Mouse (Mus musculus) large intestine, adult 2 months (tissue): ENCODE measurements around the gene Bbs2. TPM values are rescaled to one million over a fixed set of nuclear protein-coding genes. Genes with fewer than 3 reads are reported as not detected.
"Not testable (repeated sequence)": the region's sequence is repeated elsewhere in the genome, so short reads cannot be mapped to it uniquely, and the experiment has no call there.

Experiments
- DNase-seq: peaks from one replicate; pipeline ENCODE4 v3.0.0-alpha.2; 2012; ENCODE audit warnings: low read depth, low spot score
- WGBS: fragments of 180-500 bp; shearing (Covaris S2); methylation state at CpG from one replicate; pipeline ENCODE4 v1.1.7; 2018; 5-methylcytosine and 5-hydroxymethylcytosine counted together
- polyA plus RNA-seq: library from polyadenylated mRNA; depleted of rRNA; stranded (reverse); fragments of >200 nt; gene quantifications from 2 replicates; pipeline ENCODE4 v1.2.3, GENCODE M21; 2012

The Bbs2 gene
- polyA plus RNA-seq, 1 experiment = 6.5 TPM

DNA sequence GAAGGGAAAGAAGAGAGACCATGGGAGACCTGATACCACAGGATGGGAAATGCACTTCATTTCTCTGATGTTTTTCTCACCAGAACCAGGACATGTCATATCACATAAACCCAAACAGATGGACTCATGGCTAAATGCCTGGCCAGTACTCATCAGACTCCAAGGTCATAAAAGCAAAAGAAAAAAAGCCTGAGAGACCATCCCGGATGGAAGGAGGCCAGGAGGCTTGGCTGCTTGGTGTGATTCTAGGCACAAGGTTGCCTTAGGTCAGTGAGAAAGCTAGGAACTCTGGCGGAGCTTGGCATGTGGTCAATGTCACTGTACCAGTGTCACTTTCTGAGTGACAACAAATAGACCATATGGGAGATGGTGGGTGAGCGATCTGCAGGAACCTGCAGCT is 9.1 kb upstream of the Bbs2 start:
- no peak for DNase-seq
- WGBS = 37% methylated on average over 3 of the region's 3 CpGs

DNA sequence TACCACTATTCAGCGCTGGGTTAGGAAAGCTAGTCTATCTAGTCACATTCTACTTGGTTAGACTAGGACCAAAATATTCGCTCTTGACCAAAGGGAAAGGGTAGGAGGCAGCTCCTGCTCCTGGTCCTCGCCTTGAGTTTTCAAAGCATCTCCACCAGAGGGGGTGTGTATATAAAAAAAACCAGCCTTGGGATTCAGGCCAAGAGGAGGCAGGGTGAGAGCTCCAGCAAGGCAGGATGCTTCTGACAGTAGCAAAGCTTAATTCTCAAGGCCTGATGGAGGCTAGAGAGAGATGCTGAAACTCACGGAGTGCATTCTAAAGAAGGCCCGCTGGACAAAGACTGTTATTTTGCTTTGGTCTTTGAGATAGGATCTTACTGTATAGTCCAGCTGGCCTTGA is 5.4 kb upstream of the Bbs2 start:
- WGBS = 47% methylated on average over 5 of the region's 5 CpGs
- no peak for DNase-seq

DNA sequence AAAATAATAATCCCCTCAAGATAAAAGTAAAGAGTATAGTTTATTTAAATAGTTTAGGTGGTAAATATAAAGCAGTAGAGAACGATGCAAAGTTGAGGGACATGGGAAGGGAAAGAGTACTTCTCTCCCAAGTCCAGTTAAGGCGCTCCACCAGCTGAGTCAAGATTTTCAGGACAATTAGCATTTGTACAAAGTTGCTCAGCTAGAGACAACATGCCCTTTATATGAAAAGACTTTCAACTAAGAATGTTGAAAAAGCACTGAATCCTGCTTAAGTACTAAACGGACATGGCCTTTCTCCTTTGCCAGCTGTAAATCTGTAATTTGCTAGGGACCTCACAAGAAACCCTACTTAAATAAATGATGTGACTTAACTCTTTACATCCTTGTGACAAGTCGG is 268 bp upstream of the Bbs2 start:
- WGBS = 46% methylated on average over 4 of the region's 4 CpGs
- no peak for DNase-seq

DNA sequence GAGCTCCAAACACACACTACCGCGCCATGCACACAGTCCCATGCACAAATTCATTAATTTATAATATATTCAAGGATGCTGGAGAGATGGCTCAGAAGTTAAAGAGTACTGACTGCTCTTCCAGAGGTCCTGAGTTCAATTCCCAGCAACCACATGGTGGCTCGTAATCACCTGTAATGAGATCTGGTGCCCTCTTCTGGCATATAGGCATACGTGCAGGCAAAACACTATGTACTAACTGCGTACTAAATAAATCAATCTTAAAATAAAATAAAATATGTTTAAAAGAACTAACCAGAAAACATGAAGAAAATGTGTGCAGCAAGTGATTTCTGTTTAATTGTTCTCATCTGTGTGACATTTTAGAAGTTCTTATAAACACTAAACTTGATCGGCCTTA is 4.4 kb downstream of the Bbs2 start:
- DNase-seq = no peak
- 86% methylated on average over 6 of the region's 6 CpGs for WGBS

DNA sequence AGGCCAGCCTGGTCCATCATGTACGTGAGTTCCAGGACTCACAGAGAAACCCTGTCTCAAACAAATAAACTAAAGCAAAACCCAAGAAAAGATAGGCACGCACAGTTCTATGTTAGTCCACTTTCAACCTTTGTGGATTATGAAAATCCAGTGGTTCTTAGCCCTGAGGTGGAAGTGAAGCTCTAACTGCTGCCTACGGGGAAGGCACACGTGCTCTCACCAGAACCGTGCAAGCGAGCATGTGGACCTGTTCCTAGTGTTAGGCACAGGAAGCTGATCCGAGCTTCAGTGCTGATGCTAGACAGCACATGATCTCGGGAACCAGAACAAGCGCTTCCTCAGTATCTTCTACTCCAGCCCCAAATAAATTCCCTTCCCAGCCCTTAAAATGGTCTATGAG is 5.9 kb downstream of the Bbs2 start:
- WGBS = 74% methylated on average over 9 of the region's 9 CpGs
- DNase-seq = no peak

DNA sequence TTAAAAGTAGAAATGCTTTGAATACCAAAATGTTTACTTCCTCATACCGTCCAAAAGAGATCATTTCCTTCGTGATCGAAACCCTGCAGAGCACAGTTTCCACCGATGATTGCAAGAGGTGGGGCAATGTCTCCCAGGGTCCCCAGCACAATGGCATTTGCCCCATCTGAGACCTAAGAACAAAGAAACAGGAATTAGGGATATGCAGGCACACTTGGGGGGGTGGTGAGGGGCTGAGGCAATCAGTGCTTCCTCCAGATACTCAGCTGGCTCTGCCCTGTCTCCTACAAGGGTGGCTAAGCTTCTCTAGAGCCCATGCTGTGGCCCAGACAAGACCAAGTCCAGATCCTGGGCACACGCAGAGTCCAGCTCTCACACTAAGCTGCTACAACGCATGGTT is 9.0 kb downstream of the Bbs2 start:
- WGBS = 76% methylated on average over 6 of the region's 6 CpGs
- DNase-seq = no peak

DNA sequence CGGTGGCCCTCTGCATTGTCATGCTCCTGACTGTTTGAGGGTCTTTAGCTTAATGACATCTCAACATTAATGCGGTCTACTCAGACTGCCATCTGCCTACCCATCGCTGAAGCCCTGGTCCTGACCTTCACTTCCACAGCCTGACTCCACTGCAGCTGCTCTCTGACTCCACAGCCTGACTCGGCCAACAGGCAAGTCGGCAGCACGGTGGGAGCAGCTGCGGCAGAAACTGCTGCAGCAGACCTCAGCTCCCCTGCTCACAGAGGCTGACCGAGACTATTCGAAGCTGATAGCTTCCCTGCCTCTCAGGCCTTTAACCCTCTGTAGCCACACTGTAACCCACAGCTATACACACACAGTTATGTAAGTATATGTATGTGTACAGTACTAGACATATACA is 10.8 kb downstream of the Bbs2 start:
- DNase-seq = no peak
- WGBS = 88% methylated on average over 9 of the region's 9 CpGs

DNA sequence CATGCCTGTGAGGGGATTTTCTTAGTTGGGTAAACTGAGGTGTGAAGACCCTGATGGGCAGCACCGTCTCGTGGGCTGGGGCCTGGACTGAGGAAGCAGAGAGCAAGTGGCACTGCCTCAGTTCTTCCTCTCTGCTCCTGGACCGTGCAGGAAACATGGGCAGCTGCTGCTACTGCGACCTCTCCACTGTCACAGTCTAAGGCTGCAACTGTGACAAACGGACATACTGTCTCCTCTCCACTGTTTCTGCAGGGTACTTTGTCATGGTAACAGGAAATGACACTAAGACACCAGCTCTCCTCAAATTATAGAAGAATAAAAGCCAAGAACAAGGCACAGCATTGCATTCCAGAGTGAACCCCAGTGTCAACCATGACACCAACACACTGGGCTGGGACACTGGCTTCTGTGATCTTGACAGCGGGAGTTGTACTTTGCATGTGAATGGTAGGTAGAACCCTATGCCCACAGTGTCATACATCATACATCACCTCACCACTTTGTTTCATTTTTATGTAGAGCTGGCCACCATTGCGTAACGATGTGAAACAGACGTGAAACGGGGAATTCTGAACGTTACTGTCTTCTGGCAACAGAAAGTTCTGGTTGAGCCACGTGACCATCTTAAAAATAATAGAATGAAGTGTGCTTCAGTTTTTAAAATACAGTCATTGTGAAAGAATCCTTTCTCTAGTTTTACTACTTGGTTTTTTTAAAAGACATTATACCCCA is 22.1 kb downstream of the Bbs2 start:
- WGBS = 85% methylated on average over 12 of the region's 12 CpGs
- no peak for DNase-seq

DNA sequence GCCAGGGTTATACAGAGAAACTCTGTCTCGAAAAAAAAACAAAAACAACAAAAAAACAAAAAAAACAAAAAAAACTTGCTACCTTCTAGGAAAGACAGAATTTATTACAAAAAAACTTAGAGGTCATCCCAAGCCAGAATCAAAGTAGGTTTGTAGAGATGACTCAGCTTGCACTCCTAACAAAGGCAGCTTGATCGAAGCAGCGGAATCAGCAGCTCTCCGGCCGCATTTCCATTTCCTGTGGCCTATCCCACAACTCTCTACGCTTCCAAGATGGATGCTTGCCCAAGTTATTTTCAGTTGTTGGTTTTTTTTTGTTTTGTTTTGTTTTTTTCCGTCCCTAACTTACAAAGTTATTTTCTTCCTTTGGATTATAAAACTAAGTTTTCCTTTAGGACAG is 29.9 kb downstream of the Bbs2 start:
- no peak for DNase-seq
- 92% methylated on average over 7 of the region's 7 CpGs for WGBS

DNA sequence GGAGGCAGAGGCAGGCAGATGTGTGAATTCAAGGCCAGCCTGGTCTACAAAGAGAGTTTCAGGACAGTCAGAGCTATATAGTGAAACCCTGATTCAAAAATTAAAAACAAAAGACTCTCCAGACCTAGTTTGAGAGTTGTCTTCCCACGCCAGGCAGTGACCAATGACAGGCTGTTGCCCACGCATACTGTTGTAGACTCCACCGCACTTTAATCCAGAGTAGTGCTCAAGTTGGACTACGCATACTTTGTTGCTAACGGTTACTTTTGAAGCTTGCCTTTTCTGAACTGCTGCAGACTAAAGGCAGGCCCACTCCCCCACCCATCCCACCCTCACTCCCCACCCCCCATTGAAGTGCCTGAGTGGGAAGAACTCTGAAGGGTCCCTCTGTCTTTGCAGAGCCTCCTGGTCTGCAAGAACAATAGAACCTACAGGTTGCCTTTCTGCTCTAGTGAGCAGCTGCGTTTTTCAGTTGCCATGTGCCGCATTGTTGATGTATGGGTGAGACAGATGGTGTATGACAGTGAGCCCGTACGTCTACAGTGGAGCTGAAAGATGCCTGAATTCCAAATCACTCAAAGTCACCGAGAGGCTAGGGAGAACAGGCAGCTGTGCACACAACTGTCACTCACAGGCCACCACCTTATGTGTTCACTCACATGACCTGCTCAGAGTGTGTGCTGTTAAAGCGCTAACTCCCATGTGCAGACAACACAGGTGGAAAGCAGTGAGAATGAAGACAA is 32.4 kb downstream of the Bbs2 start:
- WGBS = 89% methylated on average over 11 of the region's 11 CpGs

DNA sequence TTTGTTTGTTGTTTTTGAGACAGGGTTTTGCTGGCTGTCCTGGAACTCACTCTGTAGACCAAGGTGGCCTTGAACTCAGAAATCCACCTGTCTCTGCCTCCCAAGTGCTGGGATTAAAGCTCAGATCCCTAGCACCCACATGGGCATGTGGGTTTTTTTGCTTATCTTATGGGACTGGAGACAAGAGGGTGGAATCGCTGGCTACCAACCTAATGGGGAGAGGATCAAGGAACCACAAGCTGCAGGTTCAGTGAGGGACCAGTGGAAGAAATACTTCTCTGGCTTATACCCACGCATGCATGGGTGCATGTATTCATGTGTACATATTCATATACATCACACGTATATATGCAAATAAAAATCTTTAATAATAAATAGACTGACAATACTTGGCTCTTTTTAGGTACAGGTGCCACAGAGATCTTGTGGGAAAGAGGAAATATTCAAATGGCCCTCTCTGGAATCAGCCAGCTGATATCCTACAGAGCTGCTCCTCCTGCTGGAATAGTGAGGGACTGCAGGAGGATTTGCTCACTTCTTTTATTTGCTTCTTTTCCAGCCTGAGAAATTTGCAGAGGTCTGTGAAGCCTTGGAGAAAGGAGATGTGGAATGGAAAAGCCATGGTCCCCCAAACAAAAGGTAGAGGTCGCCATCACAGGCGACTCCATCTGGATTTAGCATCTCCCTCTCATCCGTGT is 41.4 kb downstream of the Bbs2 start:
- DNase-seq = no peak
- 67% methylated on average over 6 of the region's 6 CpGs for WGBS

More for the DNA sequence above, 32.4 kb downstream of the Bbs2 start:
- no peak for DNase-seq

DNA sequence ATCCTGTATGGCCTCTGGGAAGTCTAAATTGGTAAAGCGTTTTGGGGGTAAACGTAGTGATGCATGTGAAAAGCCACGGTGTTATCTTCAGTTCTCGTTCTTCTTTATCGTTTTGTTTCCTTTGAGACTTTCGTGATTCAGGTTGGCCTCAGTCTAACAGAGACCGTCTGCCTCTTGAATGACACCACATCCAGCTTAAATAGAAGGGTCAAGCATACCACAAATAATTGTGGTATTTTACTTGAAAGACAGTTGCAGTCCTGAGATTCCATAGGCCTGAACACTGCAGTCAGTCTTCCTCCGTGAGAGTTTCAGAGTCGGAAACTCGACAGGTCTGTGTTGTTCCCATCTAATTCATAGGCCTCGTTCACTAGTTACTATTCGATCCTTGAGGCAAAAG is 46.0 kb downstream of the Bbs2 start:
- 92% methylated on average over 12 of the region's 12 CpGs for WGBS
- no peak for DNase-seq

DNA sequence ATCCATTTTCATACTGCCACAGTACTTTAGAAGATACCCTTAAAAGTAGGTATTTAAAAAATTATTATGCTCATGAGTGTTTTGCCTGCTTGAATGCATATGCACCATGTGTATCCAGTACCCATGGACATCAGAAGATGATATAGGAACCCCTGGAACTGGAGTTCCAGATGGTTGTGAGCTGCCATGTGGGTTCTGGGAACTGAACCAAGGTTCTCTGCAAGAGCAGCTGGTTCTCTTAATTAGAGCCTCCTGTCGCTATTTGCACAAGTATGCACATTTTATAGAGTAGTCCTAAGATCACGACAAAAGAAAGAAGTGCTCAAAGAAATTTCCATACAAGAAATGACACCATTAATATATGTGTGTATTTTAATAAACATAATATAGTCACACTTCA is 50.9 kb downstream of the Bbs2 start:
- 70% methylated on average over 2 of the region's 2 CpGs for WGBS
- no peak for DNase-seq

DNA sequence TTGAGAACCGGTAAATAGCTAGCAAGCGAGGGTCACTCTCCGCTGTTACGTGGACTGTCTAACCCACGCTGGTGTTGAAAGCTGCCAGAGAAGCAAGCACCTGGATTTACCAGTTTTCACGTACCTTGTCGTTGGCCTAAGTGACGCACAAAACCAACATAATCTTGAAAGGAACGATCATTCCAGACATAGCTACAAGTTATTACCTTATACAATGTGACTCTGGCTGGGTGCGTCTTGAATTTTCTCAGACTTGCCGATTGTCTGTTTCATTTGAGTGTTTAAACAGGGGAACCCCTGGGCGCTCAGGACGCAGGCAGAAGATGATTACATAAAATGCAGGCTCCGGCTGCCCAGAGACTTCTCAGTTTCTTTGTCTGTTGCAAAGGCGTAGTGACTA is 60.9 kb downstream of the Bbs2 start:
- 2% methylated on average over 15 of the region's 15 CpGs for WGBS
- no peak for DNase-seq

DNA sequence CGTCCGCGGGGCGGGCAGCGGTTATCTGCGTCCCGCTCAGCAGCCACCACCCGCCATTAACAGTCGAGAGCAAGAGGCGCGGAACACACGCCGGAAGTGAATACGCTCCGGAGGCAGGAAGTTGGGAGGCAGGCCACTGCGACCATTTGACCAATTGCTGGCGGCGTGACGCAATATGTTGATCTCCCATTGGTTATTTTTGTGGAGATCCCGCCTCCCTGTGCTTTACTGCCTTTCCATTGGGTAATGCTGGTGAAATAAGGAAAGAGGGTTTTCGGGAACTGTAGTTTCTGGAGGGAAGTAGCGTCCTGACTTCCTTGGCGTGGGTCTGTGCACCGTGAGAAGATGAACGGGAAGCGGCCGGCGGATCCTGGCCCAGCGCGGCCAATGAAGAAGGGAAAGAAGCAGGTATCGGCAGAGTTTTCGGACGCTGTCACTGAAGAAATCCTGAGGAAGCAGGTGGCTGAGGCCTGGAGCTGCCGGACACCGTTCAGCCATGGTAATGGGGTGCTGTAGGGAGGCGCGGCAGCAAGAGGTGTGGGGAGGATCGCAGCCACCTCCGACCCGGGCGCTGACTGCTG is 61.7 kb downstream of the Bbs2 start, which contains the start of the genes Nudt21 and Ogfod1:
TSS of gene Nudt21 (minus strand) at position 88 of the 581 bp plus-strand sequence.
TSS of gene Ogfod1 (plus strand) at position 255 of the 581 bp plus-strand sequence.
- under 1% methylated on average over 41 of the region's 41 CpGs for WGBS
- DNase-seq = peak; percentile 97

DNA sequence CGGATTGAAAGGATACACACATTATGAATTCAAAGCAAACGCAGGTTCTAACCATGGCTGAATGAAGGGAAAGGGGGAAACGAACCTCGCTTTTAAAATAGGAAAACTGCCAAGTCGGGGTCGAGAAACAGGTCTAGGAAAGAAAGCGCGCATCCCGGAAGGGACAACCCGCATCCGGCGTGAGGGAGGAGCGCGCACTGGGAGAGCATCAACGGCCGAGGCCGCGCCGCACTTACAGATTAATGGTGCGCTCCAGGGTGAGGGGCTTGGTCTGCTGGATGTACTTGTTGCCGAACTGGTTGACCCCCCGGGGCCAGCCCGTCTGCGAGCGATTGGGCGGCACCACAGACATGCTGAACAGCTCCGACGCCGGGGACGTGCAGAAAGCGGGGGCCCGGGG is 62.2 kb downstream of the Bbs2 start:
- DNase-seq = not testable (repeated sequence)
- WGBS = under 1% methylated on average over 27 of the region's 32 CpGs

DNA sequence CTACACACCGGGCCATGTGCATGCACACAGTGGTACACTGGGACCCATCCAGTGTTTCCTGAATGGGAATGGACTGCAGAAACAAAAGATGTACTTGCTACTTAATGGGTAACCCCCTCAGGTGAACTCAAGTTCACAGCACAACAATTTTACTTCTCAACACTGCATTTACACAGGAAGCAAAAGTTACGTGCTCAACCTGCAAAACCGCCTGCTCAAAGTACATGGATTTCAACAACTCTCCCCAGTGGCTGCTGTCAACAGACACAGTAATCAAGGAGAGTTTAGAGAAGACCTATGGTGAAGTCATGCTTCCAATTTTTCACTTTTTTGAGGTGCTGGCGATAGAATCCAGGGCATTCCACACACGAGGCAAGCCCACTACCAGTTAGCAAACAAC is 63.5 kb downstream of the Bbs2 start:
- DNase-seq = no peak
- WGBS = 35% methylated on average over 5 of the region's 5 CpGs

DNA sequence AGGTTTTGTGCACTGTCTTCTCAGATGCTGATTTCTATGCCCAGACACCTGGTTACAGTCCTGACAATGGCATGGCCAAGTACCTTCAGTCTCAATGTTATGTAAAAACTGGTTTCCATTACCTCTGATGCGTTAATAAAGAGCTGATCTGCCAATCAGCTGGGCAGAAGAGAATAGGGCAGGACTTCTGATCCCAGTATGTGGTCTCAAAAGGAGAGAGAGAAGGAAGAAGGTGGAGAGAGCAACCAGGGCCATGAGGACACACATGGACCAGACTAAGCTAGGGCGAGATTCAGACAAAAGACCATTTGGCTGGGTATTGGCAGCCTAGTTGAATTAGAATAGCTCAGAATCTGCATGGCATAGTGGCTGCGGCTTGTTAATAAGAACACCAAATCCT is 65.1 kb downstream of the Bbs2 start:
- 83% methylated on average over 3 of the region's 3 CpGs for WGBS

DNA sequence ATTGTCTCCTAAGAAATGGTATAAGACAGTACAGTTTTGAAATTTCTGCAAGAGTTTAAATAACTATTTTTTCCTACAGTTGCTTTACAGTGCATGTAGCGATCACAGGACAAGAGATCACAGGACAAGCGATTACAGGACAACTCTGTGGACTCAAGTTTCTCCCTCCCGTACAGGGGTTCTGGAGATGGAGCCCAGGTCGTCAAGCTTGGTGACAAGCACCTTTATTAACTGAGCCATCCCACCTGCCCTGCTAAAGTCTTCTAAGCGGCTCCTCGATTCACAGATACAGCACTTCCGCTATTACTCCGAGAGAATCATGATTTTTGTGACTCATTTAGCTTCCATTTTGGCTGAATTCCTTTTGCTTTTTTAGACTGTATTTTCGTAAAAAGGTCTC is 69.0 kb downstream of the Bbs2 start:
- 94% methylated on average over 9 of the region's 9 CpGs for WGBS
- no peak for DNase-seq

More for the DNA sequence above, 65.1 kb downstream of the Bbs2 start:
- no peak for DNase-seq

DNA sequence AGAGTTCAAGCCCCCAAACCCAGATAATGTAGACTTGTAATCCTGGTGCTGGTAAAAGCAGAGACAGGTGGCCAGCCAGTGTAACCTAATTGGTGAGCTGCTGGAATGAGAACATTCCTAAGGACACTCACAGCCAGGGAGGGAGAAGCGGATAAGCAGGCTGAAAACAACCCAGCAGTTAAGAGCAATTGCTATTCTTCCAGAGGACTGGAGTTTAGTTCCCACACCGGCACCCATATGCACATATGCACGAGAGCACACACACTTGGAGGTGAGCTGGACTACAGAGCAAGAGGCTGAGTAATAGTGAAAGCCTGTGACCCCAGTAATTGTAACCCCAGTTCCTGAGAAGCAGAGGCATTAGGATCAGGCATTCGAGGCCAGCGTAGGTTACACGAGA is 74.8 kb downstream of the Bbs2 start:
- DNase-seq = no peak
- 96% methylated on average over 6 of the region's 6 CpGs for WGBS
